Mouse (Mus musculus) E14TG2a.4 (cell line): Measurements from ENCODE around the gene Slc51b.

Source experiments
- CTCF ChIP-seq: conservative IDR thresholded peaks from 2 replicates; pipeline ENCODE4 v1.5.1; 2014; ENCODE audit warnings: low read length
- NANOG ChIP-seq: IDR thresholded peaks from 2 replicates; pipeline ENCODE4 v1.6.1; 2014; ENCODE audit warnings: borderline replicate concordance, low read length, mixed read lengths
- POU5F1 ChIP-seq: IDR thresholded peaks from 2 replicates; pipeline ENCODE4 v1.6.1; 2014; ENCODE audit warnings: low read length, borderline replicate concordance

DNA sequence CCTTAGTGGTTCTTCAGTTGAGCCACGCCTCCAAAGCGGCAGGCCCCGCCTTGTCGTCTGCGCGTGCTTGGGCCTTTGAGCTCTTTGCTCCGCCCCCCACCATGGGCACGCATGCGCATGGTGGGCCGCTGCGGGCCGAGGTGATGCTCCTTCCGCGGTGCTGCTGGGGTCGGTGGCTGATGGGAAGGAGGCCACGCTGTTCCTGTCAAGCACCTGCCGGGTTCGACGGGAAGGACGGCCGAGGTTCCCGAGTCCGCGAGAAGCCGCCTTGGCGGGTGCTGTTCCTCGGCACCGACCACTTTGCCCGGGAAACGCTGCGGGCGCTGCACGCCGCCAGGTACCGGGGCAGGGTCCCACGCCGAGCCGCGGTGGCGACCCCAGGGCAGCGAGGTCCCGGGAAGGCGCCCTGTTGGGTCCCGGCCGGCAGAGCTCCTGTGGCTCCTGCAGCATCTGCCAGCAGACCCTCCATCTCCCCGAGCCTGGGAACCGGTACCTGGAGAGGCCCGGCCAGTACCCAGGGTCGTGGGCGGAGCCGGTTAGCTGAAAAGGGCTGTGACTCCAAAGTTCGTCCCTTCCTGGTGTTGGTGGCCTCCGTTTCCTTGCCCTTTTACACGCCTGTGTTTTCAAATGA, 13.0 kb upstream of the Slc51b start, which contains the start of gene Mtfmt:
- TF ChIP-seq CTCF (no peak), POU5F1 (no peak), NANOG (no peak)
